ENCODE assay signal across 10 mouse cellular contexts in the genomic region with DNA sequence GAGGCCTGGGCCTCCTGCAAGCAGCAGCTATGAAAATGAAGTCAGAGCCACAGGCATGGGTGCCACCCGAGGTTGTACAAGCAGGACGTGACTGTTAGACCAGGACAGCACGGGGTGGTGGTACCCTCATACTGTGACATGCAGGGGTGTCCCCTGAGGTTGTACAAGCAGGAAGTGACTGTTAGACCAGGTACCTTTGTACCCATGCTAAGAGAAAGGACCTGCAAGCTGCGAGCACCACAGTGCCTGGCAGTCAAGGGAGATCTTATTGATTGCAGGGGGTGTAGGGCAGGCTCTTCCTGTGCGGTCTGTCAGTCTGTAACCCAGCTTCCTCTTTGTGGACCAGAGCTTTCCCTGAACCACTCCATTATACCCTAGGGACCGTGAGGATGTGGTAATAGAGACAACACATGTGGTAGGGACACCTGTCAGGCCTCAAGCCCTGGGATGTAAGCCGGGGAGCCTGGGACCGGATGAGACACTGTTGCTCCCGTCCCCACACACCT. TPM values are rescaled to one million over a fixed set of nuclear protein-coding genes. Genes with fewer than 3 reads are reported as not detected.
DNase-seq lines count a peak whose midpoint lies in the region; ATAC-seq and TF ChIP-seq lines count a peak whose summit lies in the region.
"Had no signal": no experiment of that assay in that cellular context is flagged by ENCODE, and none has a peak within 500 bp of the region (broad histone marks: within the 10 kb centered on the region; RNA-seq: fewer than 3 reads in every experiment).

No protein-coding gene starts in this region.

- no peak for DNase-seq in heart, postnatal 36 days
- DNase-seq in thymus, postnatal 0 days (ENCODE audit: low spot score), result peak; percentile 84
- no peak for DNase-seq in left cerebral cortex, adult 18-20 months (ENCODE audit: low spot score in 2 of 2)
- DNase-seq in urinary bladder, adult 2 months (ENCODE audit: low spot score), result no peak
- no peak for DNase-seq in midbrain, embryonic 10.5 days (ENCODE audit: low spot score)

- WGBS in heart, embryonic 16.5 days, result 74% methylated on average over 9 of the region's 9 CpGs
- WGBS in midbrain, embryonic 10.5 days, result 86% methylated on average over 9 of the region's 9 CpGs

- H3K4me2 ChIP-seq in heart, embryonic 16.5 days (ENCODE audit: low read depth, low read length), result no peak overlapping the region
- H3K4me2 ChIP-seq: forebrain, embryonic 12.5 days had no signal

- no peaks in the 10 kb centered on the region for H3K27me3 ChIP-seq in heart, embryonic 16.5 days (ENCODE audit: control insufficient read depth, insufficient read depth, low read length)
- no peaks in the 10 kb centered on the region for H3K27me3 ChIP-seq in midbrain, embryonic 10.5 days (ENCODE audit: low read depth, poor library complexity, severe bottlenecking)
- H3K27me3 ChIP-seq: forebrain, embryonic 12.5 days had no signal

- H3K27ac ChIP-seq in heart, embryonic 16.5 days (ENCODE audit: low read length), result peak overlapping the region; percentile 26; the same call in 1 of the 2 replicates
- H3K27ac ChIP-seq in bone marrow macrophage, adult 2 months (ENCODE audit: insufficient read depth, low read depth, low read length), result no peak overlapping the region
- H3K27ac ChIP-seq in midbrain, embryonic 10.5 days (replicated peaks), result no peak overlapping the region
- H3K27ac ChIP-seq: forebrain, embryonic 12.5 days had no signal

- H3K4me3 ChIP-seq in heart, embryonic 16.5 days (ENCODE audit: low read length), result no peak overlapping the region
- H3K4me3 ChIP-seq in bone marrow macrophage, adult 2 months (ENCODE audit: insufficient read depth, low read length), result peak overlapping the region; percentile 4; the same call in 1 of the 2 replicates
- no peak overlapping the region for H3K4me3 ChIP-seq in midbrain, embryonic 10.5 days
- H3K4me3 ChIP-seq: forebrain, embryonic 12.5 days had no signal

- H3K4me1 ChIP-seq in heart, embryonic 16.5 days (ENCODE audit: control insufficient read depth, insufficient read depth, low read length), result no peaks in the 10 kb centered on the region
- peaks cover 14% of the 10 kb centered on the region for H3K4me1 ChIP-seq in bone marrow macrophage, adult 2 months (ENCODE audit: control insufficient read depth, insufficient read depth, low read length)
- H3K4me1 ChIP-seq in midbrain, embryonic 10.5 days, result no peaks in the 10 kb centered on the region

- ATAC-seq in heart, embryonic 16.5 days (replicated peaks; ENCODE audit: extremely low read depth, insufficient read depth, low FRiP score), result peak; percentile 73
- ATAC-seq in megakaryocyte progenitor cell, adult 5-6 weeks (replicated peaks; ENCODE audit: poor library complexity), result peak; percentile 91
- ATAC-seq: lung, postnatal 0 days had no signal

- no peaks in the 10 kb centered on the region for H3K9me3 ChIP-seq in heart, embryonic 16.5 days (replicated peaks; ENCODE audit: control insufficient read depth, low read length)
- no peaks in the 10 kb centered on the region for H3K9me3 ChIP-seq in midbrain, embryonic 10.5 days (replicated peaks)
- H3K9me3 ChIP-seq: forebrain, embryonic 12.5 days had no signal

- TF ChIP-seq CTCF in bone marrow macrophage, adult 2 months (IDR thresholded peaks at IDR 0.05; ENCODE audit: low read depth, low read length), result no peak

- H3K9ac ChIP-seq in heart, embryonic 16.5 days (ENCODE audit: low read length), result no peak overlapping the region
- H3K9ac ChIP-seq: forebrain, embryonic 12.5 days had no signal

- H3K36me3 ChIP-seq in heart, embryonic 16.5 days (ENCODE audit: control insufficient read depth, insufficient read depth), result peaks cover 7% of the 10 kb centered on the region
- peaks cover 20% of the 10 kb centered on the region for H3K36me3 ChIP-seq in midbrain, embryonic 10.5 days

- intact Hi-C loops in heart, postnatal 36 days (cut with DNase I), result no loop called here

- TF ChIP-seq POLR2A in bone marrow macrophage, adult 2 months (IDR thresholded peaks at IDR 0.05; ENCODE audit: borderline replicate concordance, low read depth, low read length), result no peak

RNA-seq across cellular contexts. Expression of a gene that starts 11.9 kb away (rescaled TPM):
- 25.0 and 28.1 TPM in 2 replicates for polyA plus RNA-seq in heart, embryonic 16.5 days (2015; fragmentation: Nextera tagmentation; extraction: Ambion mirVana)
- total RNA-seq in heart, postnatal 36 days (2021), result under 1 TPM; 0.19 to 0.49 TPM
- 7.1 and 8.7 TPM in 2 replicates for polyA plus RNA-seq in bone marrow macrophage, adult 2 months (2012; ENCODE audit: insufficient read depth, insufficient read length, missing spikeins)
- 5.2 and 5.3 TPM in 2 replicates for total RNA-seq in megakaryocyte progenitor cell, adult 5-6 weeks (2015)
- 14.6 and 17.8 TPM in 2 replicates for total RNA-seq in megakaryocyte progenitor cell, adult 5-6 weeks (2017)
- 49.4 and 71.1 TPM in 2 replicates for polyA plus RNA-seq in thymus, postnatal 0 days (2015; fragmentation: Nextera tagmentation; extraction: Ambion mirVana)
- 1 to 10 TPM in 1 of 2 experiments, under 1 TPM in 1; 1.00 to 1.4 TPM for total RNA-seq in left cerebral cortex, adult 18-20 months (2021)
- 1.3 TPM in 2 replicates for polyA plus RNA-seq in urinary bladder, adult 2 months (2012; rRNA removed)
- polyA plus RNA-seq in midbrain, embryonic 10.5 days (2016; fragmentation: Nextera tagmentation; extraction: Ambion mirVana), result 58.0 and 61.3 TPM in 2 replicates

RNA-seq across cellular contexts. Expression of a gene that starts 17.6 kb away (rescaled TPM):
- 5.5 and 7.8 TPM in 2 replicates for polyA plus RNA-seq in heart, embryonic 16.5 days (2015; fragmentation: Nextera tagmentation; extraction: Ambion mirVana)
- total RNA-seq in heart, postnatal 36 days (2021), result not detected
- not detected in 2 replicates for polyA plus RNA-seq in bone marrow macrophage, adult 2 months (2012; ENCODE audit: insufficient read depth, insufficient read length, missing spikeins)
- 0.17 TPM in 1 of 2 replicates, not detected in the other for total RNA-seq in megakaryocyte progenitor cell, adult 5-6 weeks (2015)
- total RNA-seq in megakaryocyte progenitor cell, adult 5-6 weeks (2017), result 0.12 TPM in 1 of 2 replicates, not detected in the other
- 35.5 and 37.2 TPM in 2 replicates for polyA plus RNA-seq in thymus, postnatal 0 days (2015; fragmentation: Nextera tagmentation; extraction: Ambion mirVana)
- total RNA-seq in left cerebral cortex, adult 18-20 months (2021), result 10 to 100 TPM; 25.5 to 27.5 TPM
- polyA plus RNA-seq in urinary bladder, adult 2 months (2012; rRNA removed), result 0.69 and 0.98 TPM in 2 replicates
- polyA plus RNA-seq in midbrain, embryonic 10.5 days (2016; fragmentation: Nextera tagmentation; extraction: Ambion mirVana), result 19.0 and 22.0 TPM in 2 replicates

RNA-seq across cellular contexts. Expression of a gene that starts 22.0 kb away (rescaled TPM):
- 719 and 763 TPM in 2 replicates for polyA plus RNA-seq in heart, embryonic 16.5 days (2015; fragmentation: Nextera tagmentation; extraction: Ambion mirVana)
- total RNA-seq in heart, postnatal 36 days (2021), result 100 to 1,000 TPM; 190 to 198 TPM
- polyA plus RNA-seq in bone marrow macrophage, adult 2 months (2012; ENCODE audit: insufficient read depth, insufficient read length, missing spikeins), result 582 and 589 TPM in 2 replicates
- 139 and 158 TPM in 2 replicates for total RNA-seq in megakaryocyte progenitor cell, adult 5-6 weeks (2015)
- total RNA-seq in megakaryocyte progenitor cell, adult 5-6 weeks (2017), result 126 and 150 TPM in 2 replicates
- 2,725 and 3,094 TPM in 2 replicates for polyA plus RNA-seq in thymus, postnatal 0 days (2015; fragmentation: Nextera tagmentation; extraction: Ambion mirVana)
- 10 to 100 TPM; 14.3 to 15.9 TPM for total RNA-seq in left cerebral cortex, adult 18-20 months (2021)
- 805 and 1,244 TPM in 2 replicates for polyA plus RNA-seq in urinary bladder, adult 2 months (2012; rRNA removed)
- 80.0 and 96.6 TPM in 2 replicates for polyA plus RNA-seq in midbrain, embryonic 10.5 days (2016; fragmentation: Nextera tagmentation; extraction: Ambion mirVana)

RNA-seq across cellular contexts. Expression of a gene that starts 28.0 kb away (rescaled TPM):
- polyA plus RNA-seq in heart, embryonic 16.5 days (2015; fragmentation: Nextera tagmentation; extraction: Ambion mirVana), result 1,743 and 2,017 TPM in 2 replicates
- 1,000 to 10,000 TPM; 1,482 to 1,552 TPM for total RNA-seq in heart, postnatal 36 days (2021)
- 1.1 and 2.3 TPM in 2 replicates for polyA plus RNA-seq in bone marrow macrophage, adult 2 months (2012; ENCODE audit: insufficient read depth, insufficient read length, missing spikeins)
- total RNA-seq in megakaryocyte progenitor cell, adult 5-6 weeks (2015), result 0.77 and 1.1 TPM in 2 replicates
- total RNA-seq in megakaryocyte progenitor cell, adult 5-6 weeks (2017), result 0.57 and 1.2 TPM in 2 replicates
- 113 and 122 TPM in 2 replicates for polyA plus RNA-seq in thymus, postnatal 0 days (2015; fragmentation: Nextera tagmentation; extraction: Ambion mirVana)
- total RNA-seq in left cerebral cortex, adult 18-20 months (2021), result 100 to 1,000 TPM; 142 to 162 TPM
- 303 and 339 TPM in 2 replicates for polyA plus RNA-seq in urinary bladder, adult 2 months (2012; rRNA removed)
- 278 and 293 TPM in 2 replicates for polyA plus RNA-seq in midbrain, embryonic 10.5 days (2016; fragmentation: Nextera tagmentation; extraction: Ambion mirVana)
